Mouse (Mus musculus): ENCODE results near the gene Ak9. TPM values are rescaled to one million over a fixed set of nuclear protein-coding genes. Genes with fewer than 3 reads are reported as not detected.

Gene Ak9
- polyA plus RNA-seq, 1 experiment from 2014 or later, result not detected

DNA sequence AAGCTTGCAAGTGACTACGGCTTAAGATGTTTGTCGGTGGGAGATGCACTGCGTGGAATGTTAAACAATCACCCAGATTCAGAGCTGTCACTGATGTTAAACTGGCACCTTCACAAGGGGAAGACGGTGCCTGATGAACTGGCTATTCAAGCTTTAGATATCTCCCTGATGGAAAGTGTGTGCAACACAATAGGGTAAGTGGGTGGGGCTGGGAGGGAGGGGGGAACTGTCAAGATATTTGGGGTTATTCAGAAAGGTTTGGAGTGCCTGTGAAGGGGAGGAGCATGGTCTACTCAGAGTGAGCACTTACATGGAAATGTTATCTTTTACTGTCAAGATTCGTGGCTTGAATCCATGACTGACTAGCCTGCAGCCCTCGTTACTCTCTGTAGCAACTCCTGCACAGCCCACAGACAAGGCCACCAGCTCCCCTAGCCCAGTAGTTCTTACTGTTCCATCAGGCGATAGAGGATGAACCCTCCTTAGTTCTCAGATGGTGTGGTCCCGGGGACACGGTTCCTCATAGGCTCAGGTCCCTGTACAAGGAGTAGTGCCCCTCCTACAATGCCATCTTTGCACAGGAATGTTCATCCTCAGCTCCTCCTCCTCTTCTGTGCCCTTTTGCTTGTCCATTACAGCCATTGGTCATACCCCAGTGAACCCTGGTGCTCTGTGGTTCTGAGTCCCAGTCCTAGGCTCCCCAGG, 116.9 kb downstream of the Ak9 start:
- Histone ChIP-seq H3K4me2 (replicated peaks; ENCODE audit: low read depth) (no peak overlapping the region), H3K9me3 (ENCODE audit: control insufficient read depth, low read length) (no peaks in the 10 kb centered on the region), H3K4me1 (replicated peaks; ENCODE audit: control insufficient read depth, insufficient read depth) (no peaks in the 10 kb centered on the region), H3K9ac (ENCODE audit: low read length) (no peak overlapping the region), H3K36me3 (ENCODE audit: control insufficient read depth, insufficient read depth, low read length) (no peaks in the 10 kb centered on the region), H3K27me3 (ENCODE audit: control insufficient read depth, insufficient read depth, low read length) (no peaks in the 10 kb centered on the region), H3K27ac (replicated peaks) (no peak overlapping the region), H3K4me3 (ENCODE audit: low read depth, low read length) (no peak overlapping the region)
- TF ChIP-seq EP300 (optimal IDR thresholded peaks at IDR 0.05) (no peak), CTCF (IDR thresholded peaks at IDR 0.05; ENCODE audit: low read depth) (no peak)
- ATAC-seq (ENCODE audit: low FRiP score, low TSS enrichment), result no peak
- no peak for DNase-seq (ENCODE audit: low spot score)
- 58% methylated on average over 9 of the region's 9 CpGs for WGBS

GRCm38 (mm10) chr10:41423681-41424080, 119.9 kb downstream of the Ak9 start:
- no peak for ATAC-seq (ENCODE audit: low FRiP score, low TSS enrichment)
- Histone ChIP-seq H3K27ac (replicated peaks) (no peak overlapping the region), H3K36me3 (ENCODE audit: control insufficient read depth, insufficient read depth, low read length) (no peaks in the 10 kb centered on the region), H3K9ac (ENCODE audit: low read length) (no peak overlapping the region), H3K4me2 (replicated peaks; ENCODE audit: low read depth) (no peak overlapping the region), H3K27me3 (ENCODE audit: control insufficient read depth, insufficient read depth, low read length) (no peaks in the 10 kb centered on the region), H3K9me3 (ENCODE audit: control insufficient read depth, low read length) (no peaks in the 10 kb centered on the region), H3K4me3 (ENCODE audit: low read depth, low read length) (no peak overlapping the region), H3K4me1 (replicated peaks; ENCODE audit: control insufficient read depth, insufficient read depth) (no peaks in the 10 kb centered on the region)
- DNase-seq (ENCODE audit: low spot score), result no peak
- TF ChIP-seq EP300 (optimal IDR thresholded peaks at IDR 0.05), result no peak
- no peak for TF ChIP-seq CTCF (IDR thresholded peaks at IDR 0.05; ENCODE audit: low read depth)
- WGBS, result 83% methylated on average over 2 of the region's 2 CpGs

DNA sequence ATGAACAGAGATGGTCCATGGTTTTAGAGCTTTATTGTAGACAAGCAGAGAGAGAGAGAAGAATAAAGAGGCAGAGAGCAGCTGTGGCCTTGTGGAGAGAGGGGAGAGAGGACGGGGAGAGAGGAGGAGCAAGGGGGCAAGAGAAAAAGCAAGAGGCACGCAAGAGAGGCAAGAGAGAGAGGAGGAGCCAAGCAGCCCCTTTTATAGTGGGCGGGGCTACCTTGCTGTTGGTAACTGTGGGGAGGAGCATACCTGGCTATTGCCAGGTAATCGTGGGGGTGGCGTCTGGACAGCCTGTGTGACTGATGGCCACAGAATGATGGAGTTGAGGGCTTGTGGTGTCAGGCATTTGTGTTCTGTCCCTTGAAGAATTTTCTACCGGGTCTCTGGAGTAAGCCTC, 122.6 kb downstream of the Ak9 start:
- 43% methylated on average over 6 of the region's 6 CpGs for WGBS
- no peaks in the 10 kb centered on the region for H3K9me3 ChIP-seq (ENCODE audit: control insufficient read depth, low read length)
- ATAC-seq (ENCODE audit: low FRiP score, low TSS enrichment) (no peak), DNase-seq (ENCODE audit: low spot score) (no peak)
- no peaks in the 10 kb centered on the region for H3K27me3 ChIP-seq (ENCODE audit: control insufficient read depth, insufficient read depth, low read length)
- H3K4me1 ChIP-seq (replicated peaks; ENCODE audit: control insufficient read depth, insufficient read depth), result no peaks in the 10 kb centered on the region
- H3K36me3 ChIP-seq (ENCODE audit: control insufficient read depth, insufficient read depth, low read length), result no peaks in the 10 kb centered on the region
- no peak overlapping the region for H3K27ac ChIP-seq (replicated peaks)
- no peak overlapping the region for H3K4me3 ChIP-seq (ENCODE audit: low read depth, low read length)
- no peak overlapping the region for H3K9ac ChIP-seq (ENCODE audit: low read length)
- no peak overlapping the region for H3K4me2 ChIP-seq (replicated peaks; ENCODE audit: low read depth)
- TF ChIP-seq EP300 (optimal IDR thresholded peaks at IDR 0.05) (no peak), CTCF (IDR thresholded peaks at IDR 0.05; ENCODE audit: low read depth) (no peak)

GRCm38 (mm10) chr10:41434624-41435023, 130.8 kb downstream of the Ak9 start:
- H3K9me3 ChIP-seq (ENCODE audit: control insufficient read depth, low read length), result no peaks in the 10 kb centered on the region
- H3K27me3 ChIP-seq (ENCODE audit: control insufficient read depth, insufficient read depth, low read length), result no peaks in the 10 kb centered on the region
- no peaks in the 10 kb centered on the region for H3K4me1 ChIP-seq (replicated peaks; ENCODE audit: control insufficient read depth, insufficient read depth)
- H3K36me3 ChIP-seq (ENCODE audit: control insufficient read depth, insufficient read depth, low read length), result no peaks in the 10 kb centered on the region
- DNase-seq (ENCODE audit: low spot score) (peak; percentile 57), ATAC-seq (ENCODE audit: low FRiP score, low TSS enrichment) (no peak)
- TF ChIP-seq CTCF (IDR thresholded peaks at IDR 0.05; ENCODE audit: low read depth) (peak; percentile 79), EP300 (optimal IDR thresholded peaks at IDR 0.05) (no peak)
- WGBS, result 29% methylated on average over 4 of the region's 4 CpGs
- no peak overlapping the region for H3K9ac ChIP-seq (ENCODE audit: low read length)
- H3K4me2 ChIP-seq (replicated peaks; ENCODE audit: low read depth), result no peak overlapping the region
- no peak overlapping the region for H3K27ac ChIP-seq (replicated peaks)
- H3K4me3 ChIP-seq (ENCODE audit: low read depth, low read length), result no peak overlapping the region

DNA sequence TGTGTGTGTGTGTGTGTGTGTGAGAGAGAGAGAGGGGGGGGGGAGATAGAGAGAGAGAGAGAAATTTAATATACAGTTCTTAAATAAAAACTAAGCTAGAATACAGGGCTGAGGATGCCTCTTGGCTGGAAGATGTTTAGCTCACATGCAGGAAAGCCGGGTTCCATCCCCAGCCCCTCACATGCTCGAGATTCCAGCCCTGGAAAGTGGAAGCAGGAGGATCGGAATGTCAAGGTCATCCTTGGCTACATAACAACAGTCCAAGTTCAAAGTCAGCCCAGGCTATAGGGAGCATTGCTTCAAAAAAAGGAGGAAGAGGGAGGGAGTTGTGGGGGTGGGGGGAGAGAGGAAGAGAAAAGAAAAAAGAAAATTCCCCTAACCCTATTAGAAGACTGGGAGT, 131.4 kb downstream of the Ak9 start:
- H3K36me3 ChIP-seq (ENCODE audit: control insufficient read depth, insufficient read depth, low read length), result no peaks in the 10 kb centered on the region
- H3K9me3 ChIP-seq (ENCODE audit: control insufficient read depth, low read length), result no peaks in the 10 kb centered on the region
- H3K9ac ChIP-seq (ENCODE audit: low read length), result no peak overlapping the region
- H3K27me3 ChIP-seq (ENCODE audit: control insufficient read depth, insufficient read depth, low read length), result no peaks in the 10 kb centered on the region
- no peak for ATAC-seq (ENCODE audit: low FRiP score, low TSS enrichment)
- H3K4me3 ChIP-seq (ENCODE audit: low read depth, low read length), result no peak overlapping the region
- H3K4me2 ChIP-seq (replicated peaks; ENCODE audit: low read depth), result no peak overlapping the region
- no peak overlapping the region for H3K27ac ChIP-seq (replicated peaks)
- WGBS, result 37% methylated on average over 3 of the region's 3 CpGs
- no peaks in the 10 kb centered on the region for H3K4me1 ChIP-seq (replicated peaks; ENCODE audit: control insufficient read depth, insufficient read depth)
- TF ChIP-seq EP300 (optimal IDR thresholded peaks at IDR 0.05) (no peak), CTCF (IDR thresholded peaks at IDR 0.05; ENCODE audit: low read depth) (no peak)
- no peak for DNase-seq (ENCODE audit: low spot score)

DNA sequence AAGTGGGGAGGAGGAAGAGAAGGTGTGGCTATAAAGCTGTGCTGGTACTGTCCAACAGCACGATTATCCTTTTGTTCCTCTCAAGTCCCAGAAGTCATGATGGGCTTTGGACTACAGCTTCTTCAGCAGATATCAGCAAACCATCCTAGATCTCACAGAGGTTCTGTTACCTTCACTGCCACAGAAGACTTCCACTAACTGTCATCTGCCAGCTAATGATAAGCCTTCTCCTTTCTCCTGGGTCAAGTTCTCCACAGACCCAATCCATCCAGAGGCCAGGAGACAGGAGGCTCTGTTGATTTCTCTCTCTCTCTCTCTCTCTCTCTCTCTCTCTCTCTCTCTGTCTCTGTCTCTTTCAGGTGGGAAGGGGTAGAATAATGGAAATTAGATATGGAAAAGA, 144.4 kb downstream of the Ak9 start:
- Histone ChIP-seq H3K27ac (replicated peaks) (no peak overlapping the region), H3K9ac (ENCODE audit: low read length) (no peak overlapping the region), H3K36me3 (ENCODE audit: control insufficient read depth, insufficient read depth, low read length) (0 out of 2 replicates have a peak, but pooled peaks cover 2% of the 10 kb centered on the region), H3K9me3 (ENCODE audit: control insufficient read depth, low read length) (no peaks in the 10 kb centered on the region), H3K27me3 (ENCODE audit: control insufficient read depth, insufficient read depth, low read length) (no peaks in the 10 kb centered on the region), H3K4me3 (ENCODE audit: low read depth, low read length) (no peak overlapping the region), H3K4me2 (replicated peaks; ENCODE audit: low read depth) (no peak overlapping the region), H3K4me1 (replicated peaks; ENCODE audit: control insufficient read depth, insufficient read depth) (no peaks in the 10 kb centered on the region)
- WGBS, result 89% methylated on average over 1 of the region's 1 CpGs
- no peak for TF ChIP-seq EP300 (optimal IDR thresholded peaks at IDR 0.05)
- TF ChIP-seq CTCF (IDR thresholded peaks at IDR 0.05; ENCODE audit: low read depth), result no peak
- DNase-seq (ENCODE audit: low spot score), result no peak
- no peak for ATAC-seq (ENCODE audit: low FRiP score, low TSS enrichment)
